In the genomic region with DNA sequence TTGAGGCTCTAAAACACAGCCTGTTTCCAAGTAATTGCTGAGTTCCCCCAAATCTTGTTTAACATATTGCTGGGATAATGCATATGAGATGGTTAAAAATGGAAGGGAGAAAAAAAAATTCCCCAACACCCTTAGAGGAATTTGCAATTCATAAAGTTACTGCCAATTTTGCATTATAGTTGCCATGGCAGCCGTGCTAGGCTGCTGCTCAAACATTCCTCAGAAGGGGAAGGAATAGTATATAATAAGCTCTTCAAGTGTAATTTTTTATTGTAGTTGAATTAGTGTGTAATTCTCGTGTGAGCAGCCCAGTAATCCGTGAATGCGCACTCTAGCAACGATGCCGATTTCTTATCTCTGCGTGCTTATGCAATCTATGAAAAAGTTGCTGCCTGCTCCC, we compare ENCODE assay signal across 15 mouse cellular contexts. TPM values are rescaled to one million over a fixed set of nuclear protein-coding genes. Genes with fewer than 3 reads are reported as not detected.
DNase-seq lines count a peak whose midpoint lies in the region; ATAC-seq and TF ChIP-seq lines count a peak whose summit lies in the region.
"Had no signal": no experiment of that assay in that cellular context is flagged by ENCODE, and none has a peak within 500 bp of the region (broad histone marks: within the 10 kb centered on the region; RNA-seq: fewer than 3 reads in every experiment).

No protein-coding gene starts in this region.

- no peak overlapping the region for H3K9ac ChIP-seq in hindbrain, embryonic 14.5 days
- H3K9ac ChIP-seq in hindbrain, embryonic 11.5 days (ENCODE audit: low read depth, low read length): no peak overlapping the region
- H3K9ac ChIP-seq in neural tube, embryonic 14.5 days (replicated peaks; ENCODE audit: low read depth, low read length): no peak overlapping the region
- H3K9ac ChIP-seq in midbrain, embryonic 16.5 days (ENCODE audit: low read depth, low read length): no peak overlapping the region
- H3K9ac ChIP-seq: heart, embryonic 15.5 days had no signal

- no peaks in the 10 kb centered on the region for H3K36me3 ChIP-seq in hindbrain, embryonic 14.5 days (replicated peaks; ENCODE audit: control insufficient read depth, insufficient read depth)
- H3K36me3 ChIP-seq in hindbrain, embryonic 11.5 days (ENCODE audit: control insufficient read depth, insufficient read depth, low read length): no peaks in the 10 kb centered on the region
- H3K36me3 ChIP-seq in neural tube, embryonic 14.5 days (ENCODE audit: control insufficient read depth, insufficient read depth, low read length): no peaks in the 10 kb centered on the region
- H3K36me3 ChIP-seq in midbrain, embryonic 16.5 days (ENCODE audit: control insufficient read depth, insufficient read depth, low read length): no peaks in the 10 kb centered on the region
- H3K36me3 ChIP-seq in thymus, adult 2 months (ENCODE audit: control insufficient read depth, insufficient read depth, low read length): no peaks in the 10 kb centered on the region
- H3K36me3 ChIP-seq: heart, embryonic 15.5 days had no signal

- DNase-seq in hindbrain, embryonic 14.5 days (ENCODE audit: low spot score): no peak
- DNase-seq in hindbrain, embryonic 11.5 days (ENCODE audit: low spot score): no peak
- no peak for DNase-seq in neural tube, embryonic 10.5 days (ENCODE audit: extremely low spot score, low spot score)
- no peak for DNase-seq in embryo, embryonic 11 days
- no peak for DNase-seq in lung, postnatal 4 days
- no peak for DNase-seq in thymus, adult 2 months
- DNase-seq: gastrocnemius, postnatal 25 days; thymus, postnatal 25 days had no signal

- ATAC-seq in hindbrain, embryonic 14.5 days (ENCODE audit: low FRiP score): 0 out of 2 replicates have a peak, but pooled peaks have one; percentile 40
- no peak for ATAC-seq in hindbrain, embryonic 11.5 days (ENCODE audit: low FRiP score)
- peak; percentile 46; the same call in 1 of the 2 replicates for ATAC-seq in neural tube, embryonic 14.5 days (ENCODE audit: low read depth)
- peak; percentile 87 for ATAC-seq in midbrain, embryonic 16.5 days
- ATAC-seq: intestine, embryonic 16.5 days had no signal

- no peak overlapping the region for H3K4me3 ChIP-seq in hindbrain, embryonic 14.5 days (replicated peaks; ENCODE audit: low read length)
- H3K4me3 ChIP-seq in hindbrain, embryonic 11.5 days (ENCODE audit: low read depth, low read length): no peak overlapping the region
- H3K4me3 ChIP-seq in neural tube, embryonic 14.5 days (ENCODE audit: low read depth, low read length): no peak overlapping the region
- H3K4me3 ChIP-seq in midbrain, embryonic 16.5 days (ENCODE audit: low read depth, low read length): no peak overlapping the region
- H3K4me3 ChIP-seq in thymus, adult 2 months (ENCODE audit: control insufficient read depth, insufficient read depth, low read length): no peak overlapping the region
- H3K4me3 ChIP-seq: erythroblast, embryonic 14.5 days; heart, embryonic 15.5 days had no signal

- no peak overlapping the region; the same call in 1 of the 2 replicates for H3K27ac ChIP-seq in hindbrain, embryonic 14.5 days
- H3K27ac ChIP-seq in hindbrain, embryonic 11.5 days (ENCODE audit: low read depth, low read length): no peak overlapping the region
- H3K27ac ChIP-seq in neural tube, embryonic 14.5 days (ENCODE audit: low read depth, low read length): no peak overlapping the region
- H3K27ac ChIP-seq in midbrain, embryonic 16.5 days (ENCODE audit: low read length): peak overlapping the region; percentile 74
- H3K27ac ChIP-seq in thymus, adult 2 months (ENCODE audit: control insufficient read depth, insufficient read depth, low read length): no peak overlapping the region
- H3K27ac ChIP-seq: heart, embryonic 15.5 days had no signal

- H3K4me2 ChIP-seq in hindbrain, embryonic 14.5 days (replicated peaks): no peak overlapping the region
- no peak overlapping the region for H3K4me2 ChIP-seq in hindbrain, embryonic 11.5 days (replicated peaks; ENCODE audit: low read depth, low read length)
- H3K4me2 ChIP-seq in neural tube, embryonic 14.5 days (ENCODE audit: low read depth, low read length): no peak overlapping the region
- H3K4me2 ChIP-seq in midbrain, embryonic 16.5 days (ENCODE audit: low read length): peak overlapping the region; percentile 26
- H3K4me2 ChIP-seq: heart, embryonic 15.5 days; liver, embryonic 11.5 days had no signal

- H3K4me1 ChIP-seq in hindbrain, embryonic 14.5 days (replicated peaks; ENCODE audit: control insufficient read depth, insufficient read depth, low read length): peaks cover 7% of the 10 kb centered on the region; the same call in 1 of the 2 replicates
- H3K4me1 ChIP-seq in hindbrain, embryonic 11.5 days (replicated peaks; ENCODE audit: control insufficient read depth, insufficient read depth, low read length): no peaks in the 10 kb centered on the region
- H3K4me1 ChIP-seq in neural tube, embryonic 14.5 days (ENCODE audit: control insufficient read depth, insufficient read depth, low read length): peaks cover under 1% of the 10 kb centered on the region; the same call in 1 of the 2 replicates
- peaks cover 30% of the 10 kb centered on the region for H3K4me1 ChIP-seq in midbrain, embryonic 16.5 days (ENCODE audit: control insufficient read depth, insufficient read depth, low read length)
- no peaks in the 10 kb centered on the region for H3K4me1 ChIP-seq in thymus, adult 2 months (replicated peaks; ENCODE audit: control insufficient read depth, insufficient read depth, low read length)

- H3K9me3 ChIP-seq in hindbrain, embryonic 14.5 days (ENCODE audit: control insufficient read depth, low read length): no peaks in the 10 kb centered on the region
- no peaks in the 10 kb centered on the region for H3K9me3 ChIP-seq in hindbrain, embryonic 11.5 days (ENCODE audit: control insufficient read depth, low read length)
- no peaks in the 10 kb centered on the region for H3K9me3 ChIP-seq in neural tube, embryonic 14.5 days (ENCODE audit: control insufficient read depth, low read length)
- no peaks in the 10 kb centered on the region for H3K9me3 ChIP-seq in midbrain, embryonic 16.5 days (replicated peaks; ENCODE audit: control insufficient read depth, low read length, poor library complexity, severe bottlenecking)
- H3K9me3 ChIP-seq: heart, embryonic 15.5 days had no signal

- no peaks in the 10 kb centered on the region for H3K27me3 ChIP-seq in hindbrain, embryonic 14.5 days (ENCODE audit: control insufficient read depth, insufficient read depth, low read length)
- H3K27me3 ChIP-seq in hindbrain, embryonic 11.5 days (ENCODE audit: control insufficient read depth, insufficient read depth, low read length): no peaks in the 10 kb centered on the region
- no peaks in the 10 kb centered on the region for H3K27me3 ChIP-seq in neural tube, embryonic 14.5 days (ENCODE audit: control insufficient read depth, insufficient read depth, low read length)
- no peaks in the 10 kb centered on the region for H3K27me3 ChIP-seq in midbrain, embryonic 16.5 days (ENCODE audit: control insufficient read depth, insufficient read depth, low read depth, low read length)
- H3K27me3 ChIP-seq in thymus, adult 2 months (ENCODE audit: control insufficient read depth, insufficient read depth, low read length): no peaks in the 10 kb centered on the region
- H3K27me3 ChIP-seq: heart, embryonic 15.5 days had no signal

- no peak for TF ChIP-seq CTCF in thymus, adult 2 months (IDR thresholded peaks at IDR 0.05; ENCODE audit: borderline replicate concordance, control insufficient read depth, extremely low read depth, insufficient read depth, low read length, poor library complexity)

- no peak for TF ChIP-seq POLR2A in thymus, adult 2 months (IDR thresholded peaks at IDR 0.05; ENCODE audit: control insufficient read depth, extremely low read depth, insufficient read depth, low read length, poor library complexity)

- WGBS in hindbrain, embryonic 14.5 days: 51% methylated on average over 7 of the region's 7 CpGs
- 91% methylated on average over 7 of the region's 7 CpGs for WGBS in hindbrain, embryonic 11.5 days
- 62% methylated on average over 7 of the region's 7 CpGs for WGBS in neural tube, embryonic 14.5 days
- WGBS in midbrain, embryonic 16.5 days: 27% methylated on average over 7 of the region's 7 CpGs
- 92% methylated on average over 7 of the region's 7 CpGs for WGBS in thymus, adult 2 months

RNA-seq across cellular contexts. Expression of a gene that starts 1.2 kb away (rescaled TPM):
- 0.32 and 0.34 TPM in 2 replicates for polyA plus RNA-seq in hindbrain, embryonic 14.5 days (2014; fragmentation: Nextera tagmentation; extraction: Ambion mirVana)
- 0.28 TPM in 1 of 2 replicates, not detected in the other for polyA plus RNA-seq in hindbrain, embryonic 11.5 days (2014; fragmentation: Nextera tagmentation; extraction: Ambion mirVana)
- polyA plus RNA-seq in neural tube, embryonic 14.5 days (2014; fragmentation: Nextera tagmentation; extraction: Ambion mirVana): 0.27 and 0.84 TPM in 2 replicates
- 0.24 and 0.46 TPM in 2 replicates for polyA plus RNA-seq in midbrain, embryonic 16.5 days (2015; fragmentation: Nextera tagmentation; extraction: Ambion mirVana)
- not detected in 2 replicates for polyA plus RNA-seq in thymus, adult 2 months (2012; rRNA removed)
- polyA plus RNA-seq: erythroblast, embryonic 14.5 days; large intestine, adult 2 months; liver, embryonic 11.5 days had no signal

RNA-seq across cellular contexts. Expression of a gene that starts 39.9 kb away (rescaled TPM):
- polyA plus RNA-seq in hindbrain, embryonic 14.5 days (2014; fragmentation: Nextera tagmentation; extraction: Ambion mirVana): 48.7 and 49.0 TPM in 2 replicates
- polyA plus RNA-seq in hindbrain, embryonic 11.5 days (2014; fragmentation: Nextera tagmentation; extraction: Ambion mirVana): 59.5 and 70.1 TPM in 2 replicates
- polyA plus RNA-seq in neural tube, embryonic 14.5 days (2014; fragmentation: Nextera tagmentation; extraction: Ambion mirVana): 36.7 and 39.0 TPM in 2 replicates
- polyA plus RNA-seq in midbrain, embryonic 16.5 days (2015; fragmentation: Nextera tagmentation; extraction: Ambion mirVana): 32.9 and 34.5 TPM in 2 replicates
- polyA plus RNA-seq in thymus, adult 2 months (2012; rRNA removed): 3.1 and 5.3 TPM in 2 replicates

RNA-seq across cellular contexts. Expression of a gene that starts 40.2 kb away (rescaled TPM):
- polyA plus RNA-seq in hindbrain, embryonic 14.5 days (2014; fragmentation: Nextera tagmentation; extraction: Ambion mirVana): 0.86 and 0.91 TPM in 2 replicates
- 0.82 and 1.0 TPM in 2 replicates for polyA plus RNA-seq in hindbrain, embryonic 11.5 days (2014; fragmentation: Nextera tagmentation; extraction: Ambion mirVana)
- 0.35 and 0.45 TPM in 2 replicates for polyA plus RNA-seq in neural tube, embryonic 14.5 days (2014; fragmentation: Nextera tagmentation; extraction: Ambion mirVana)
- 0.69 and 1.1 TPM in 2 replicates for polyA plus RNA-seq in midbrain, embryonic 16.5 days (2015; fragmentation: Nextera tagmentation; extraction: Ambion mirVana)
- polyA plus RNA-seq in thymus, adult 2 months (2012; rRNA removed): not detected in 2 replicates
- polyA plus RNA-seq: erythroblast, embryonic 14.5 days; heart, embryonic 15.5 days; intestine, embryonic 16.5 days; large intestine, adult 2 months; liver, embryonic 11.5 days had no signal
